Mouse (Mus musculus): Measurements from ENCODE around the gene Ear6.
"Not testable (repeated sequence)": the region's sequence is repeated elsewhere in the genome, so short reads cannot be mapped to it uniquely, and the experiment has no call there.

GRCm38 (mm10) chr14:51838480-51838879 is 15.0 kb upstream of the Ear6 start:
- TF ChIP-seq MAX (IDR thresholded peaks at IDR 0.05; ENCODE audit: low read depth); MYOG (IDR thresholded peaks at IDR 0.05; ENCODE audit: control insufficient read depth in 1 of 3, insufficient read depth in 1 of 3, insufficient read length in 2 of 3, low read depth in 2 of 3); MYOD1 (IDR thresholded peaks at IDR 0.05; ENCODE audit: control insufficient read depth in 1 of 3, insufficient read length in 2 of 3, low read depth in 2 of 3); USF1 (IDR thresholded peaks at IDR 0.05; ENCODE audit: low read depth); E2F4 (IDR thresholded peaks at IDR 0.05; ENCODE audit: insufficient read depth); POLR2A (IDR thresholded peaks at IDR 0.05; ENCODE audit: insufficient read length, low read depth); TCF12 (IDR thresholded peaks at IDR 0.05; ENCODE audit: insufficient read depth, poor library complexity, severe bottlenecking); POLR2AphosphoS2 (IDR thresholded peaks at IDR 0.05; ENCODE audit: insufficient read length, low read depth): not testable (repeated sequence)
